ENCODE assay signal across 8 mouse cellular contexts in the genomic region with DNA sequence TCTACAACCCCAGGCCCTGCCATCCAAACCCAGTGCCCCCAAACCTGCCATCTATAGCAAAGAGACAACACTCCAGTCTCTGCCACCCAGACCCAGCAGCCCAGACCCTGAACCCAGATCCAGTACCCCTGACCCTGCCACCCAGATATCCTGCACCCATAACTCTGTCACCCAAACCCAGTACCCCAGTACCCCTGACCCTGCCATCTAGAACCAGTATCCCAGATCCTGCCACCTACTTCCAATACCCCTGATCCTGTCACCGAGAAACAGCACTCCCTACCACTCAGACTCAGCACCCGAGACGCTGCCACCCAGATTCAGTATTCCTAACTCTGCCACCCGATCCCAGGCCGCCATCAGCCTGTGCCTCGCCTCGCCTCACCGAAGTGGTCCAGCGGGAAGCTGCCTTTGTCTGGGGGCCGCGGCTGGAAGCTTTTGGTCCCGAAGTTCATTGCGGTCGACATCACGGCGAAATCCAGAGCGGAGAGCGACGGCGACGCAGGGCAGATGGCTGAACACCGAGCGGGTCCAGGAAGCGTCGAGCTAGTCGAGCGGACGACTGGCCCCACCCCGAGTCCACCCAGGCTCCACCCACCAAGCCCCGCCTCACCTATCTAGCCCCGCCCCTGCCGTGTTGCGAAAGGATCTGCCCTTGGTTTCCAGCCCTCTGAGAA. TPM values are rescaled to one million over a fixed set of nuclear protein-coding genes. Genes with fewer than 3 reads are reported as not detected.
DNase-seq lines count a peak whose midpoint lies in the region; ATAC-seq and TF ChIP-seq lines count a peak whose summit lies in the region.

No protein-coding gene starts in this region.

- peak; percentile 91 for TF ChIP-seq POLR2A in cortical plate, adult 2 months (IDR thresholded peaks at IDR 0.05; ENCODE audit: extremely low read depth, insufficient read depth, low read length)

- peak; percentile 93 to 95 for DNase-seq in gastrocnemius, adult 8-10 months (ENCODE audit: low spot score in 2 of 2)
- DNase-seq in induced T-regulatory cell, adult 2 months (ENCODE audit: low read depth) = peak; percentile 96
- DNase-seq in left cerebral cortex, postnatal 10 days (ENCODE audit: extremely low spot score in 1 of 2, low spot score in 2 of 2) = peak; percentile 88 to 95
- DNase-seq in right cerebral cortex, postnatal 25 days = peak; percentile 88
- DNase-seq in urinary bladder, postnatal 4 days (ENCODE audit: low spot score in 2 of 2) = peak; percentile 94 to 98

- H3K4me3 ChIP-seq in cortical plate, adult 2 months (ENCODE audit: insufficient read depth, low read length) = peak overlapping the region; percentile 94

- TF ChIP-seq CTCF in cortical plate, adult 2 months (IDR thresholded peaks at IDR 0.05; ENCODE audit: extremely low read depth, insufficient read depth, low read length) = no peak

- peak; percentile 96 for ATAC-seq in activated CD4-positive, CD25-positive, alpha-beta regulatory T cell, adult 4 months
- peak; percentile 88 for ATAC-seq in megakaryocyte-erythroid progenitor cell, adult 5-6 weeks (replicated peaks; ENCODE audit: low FRiP score, low TSS enrichment, poor library complexity, severe bottlenecking)

- intact Hi-C loops in left cerebral cortex, postnatal 10 days (cut with DNase I) = loop anchor here (10.0 kb wide), 1 partner anchor 330 kb away; no protein-coding TSS in a partner anchor

- no peaks in the 10 kb centered on the region for H3K4me1 ChIP-seq in cortical plate, adult 2 months (ENCODE audit: control insufficient read depth, insufficient read depth, low read length)

- peak overlapping the region; percentile 53; the same call in 1 of the 2 replicates for H3K27ac ChIP-seq in cortical plate, adult 2 months (ENCODE audit: insufficient read depth, low read length)

RNA-seq across cellular contexts. Expression of gene Cox19, which starts 6.4 kb away (rescaled TPM):
- 10 to 100 TPM; 62.8 to 67.6 TPM for polyA plus RNA-seq in activated CD4-positive, CD25-positive, alpha-beta regulatory T cell, adult 4 months (2017; shearing (Covaris generic))
- polyA plus RNA-seq in cortical plate, adult 2 months (2012; rRNA removed) = 90.2 and 92.7 TPM in 2 replicates
- total RNA-seq in gastrocnemius, adult 8-10 months (2022) = 10 to 100 TPM; 46.5 to 60.3 (median 57.4) TPM
- total RNA-seq in left cerebral cortex, postnatal 10 days (2021) = 10 to 100 TPM; 75.2 to 90.2 TPM
- 40.4 and 41.7 TPM in 2 replicates for total RNA-seq in megakaryocyte-erythroid progenitor cell, adult 5-6 weeks (2014; fragmentation: Nextera tagmentation)
- 27.4 and 43.8 TPM in 2 replicates for total RNA-seq in megakaryocyte-erythroid progenitor cell, adult 5-6 weeks (2017)

RNA-seq across cellular contexts. Expression of gene Cyp2w1, which starts 7.6 kb away (rescaled TPM):
- not detected for polyA plus RNA-seq in activated CD4-positive, CD25-positive, alpha-beta regulatory T cell, adult 4 months (2017; shearing (Covaris generic))
- polyA plus RNA-seq in cortical plate, adult 2 months (2012; rRNA removed) = not detected in 2 replicates
- not detected for total RNA-seq in gastrocnemius, adult 8-10 months (2022)
- not detected for total RNA-seq in left cerebral cortex, postnatal 10 days (2021)
- not detected in 2 replicates for total RNA-seq in megakaryocyte-erythroid progenitor cell, adult 5-6 weeks (2014; fragmentation: Nextera tagmentation)
- not detected in 2 replicates for total RNA-seq in megakaryocyte-erythroid progenitor cell, adult 5-6 weeks (2017)

RNA-seq across cellular contexts. Expression of gene Adap1, which starts 19.4 kb away (rescaled TPM):
- polyA plus RNA-seq in activated CD4-positive, CD25-positive, alpha-beta regulatory T cell, adult 4 months (2017; shearing (Covaris generic)) = 1 to 10 TPM; 3.5 to 5.7 TPM
- polyA plus RNA-seq in cortical plate, adult 2 months (2012; rRNA removed) = 271 and 275 TPM in 2 replicates
- 1 to 10 TPM in 1 of 4 experiments, under 1 TPM in 3; 0.44 to 2.0 (median 0.64) TPM for total RNA-seq in gastrocnemius, adult 8-10 months (2022)
- 100 to 1,000 TPM; 370 to 382 TPM for total RNA-seq in left cerebral cortex, postnatal 10 days (2021)
- total RNA-seq in megakaryocyte-erythroid progenitor cell, adult 5-6 weeks (2014; fragmentation: Nextera tagmentation) = 6.0 and 14.7 TPM in 2 replicates
- total RNA-seq in megakaryocyte-erythroid progenitor cell, adult 5-6 weeks (2017) = 3.0 and 8.0 TPM in 2 replicates

RNA-seq across cellular contexts. Expression of gene Gpr146, which starts 32.7 kb away (rescaled TPM):
- 1 to 10 TPM; 8.1 to 8.8 TPM for polyA plus RNA-seq in activated CD4-positive, CD25-positive, alpha-beta regulatory T cell, adult 4 months (2017; shearing (Covaris generic))
- polyA plus RNA-seq in cortical plate, adult 2 months (2012; rRNA removed) = 15.3 and 16.3 TPM in 2 replicates
- 10 to 100 TPM; 20.9 to 28.6 (median 25.4) TPM for total RNA-seq in gastrocnemius, adult 8-10 months (2022)
- total RNA-seq in left cerebral cortex, postnatal 10 days (2021) = 1 to 10 TPM; 5.7 to 7.5 TPM
- total RNA-seq in megakaryocyte-erythroid progenitor cell, adult 5-6 weeks (2014; fragmentation: Nextera tagmentation) = 7.5 and 7.9 TPM in 2 replicates
- total RNA-seq in megakaryocyte-erythroid progenitor cell, adult 5-6 weeks (2017) = 5.3 and 6.0 TPM in 2 replicates

Comparison
In these comparisons a context has a peak if more than half of its experiments do, and no peak if none do; other contexts are left out.
1. Peak in every context shown above with its lines: DNase-seq, ATAC-seq, H3K4me3 ChIP-seq and H3K27ac ChIP-seq.
2. RNA of gene Adap1, which starts 19.4 kb away (total RNA-seq): 370 to 382 TPM in left cerebral cortex, postnatal 10 days; 3.0 to 14.7 TPM in megakaryocyte-erythroid progenitor cell, adult 5-6 weeks and 0.44 to 2.0 TPM in gastrocnemius, adult 8-10 months; every median in the first group is over 10 times any median in the second.